Mouse (Mus musculus): ENCODE measurements around the gene Pet117. TPM values are rescaled to one million over a fixed set of nuclear protein-coding genes. Genes with fewer than 3 reads are reported as not detected.
"Not testable (repeated sequence)": the region's sequence is repeated elsewhere in the genome, so short reads cannot be mapped to it uniquely, and the experiment has no call there.

The Pet117 gene
- polyA plus RNA-seq, 1 experiment from 2014 or later = 4.0 TPM

- H3K27ac ChIP-seq (ENCODE audit: low read length) = no peak overlapping the region
- H3K4me1 ChIP-seq (ENCODE audit: control insufficient read depth, insufficient read depth, low read length) = peaks cover 11% of the 10 kb centered on the region; the same call in 1 of the 2 replicates
- H3K4me2 ChIP-seq (ENCODE audit: low read depth, low read length) = peak overlapping the region; percentile 66
- WGBS = 9% methylated on average over 28 of the region's 28 CpGs
- H3K27me3 ChIP-seq (ENCODE audit: control insufficient read depth, insufficient read depth, low read length) = peaks cover 23% of the 10 kb centered on the region
- H3K9me3 ChIP-seq (replicated peaks; ENCODE audit: control insufficient read depth, low read length) = no peaks in the 10 kb centered on the region
- H3K9ac ChIP-seq (ENCODE audit: low read length) = 0 out of 2 replicates have a peak overlapping the region, but pooled peaks have one; percentile 38
- peak overlapping the region; percentile 57 for H3K4me3 ChIP-seq (replicated peaks; ENCODE audit: low read length)
- H3K36me3 ChIP-seq (ENCODE audit: control insufficient read depth, insufficient read depth, low read length) = no peaks in the 10 kb centered on the region
- no peak for ATAC-seq (ENCODE audit: insufficient read depth, low FRiP score)
Observed at GRCm38 (mm10) chr2:144333138-144333842, 35.5 kb upstream of the Pet117 start.

DNA sequence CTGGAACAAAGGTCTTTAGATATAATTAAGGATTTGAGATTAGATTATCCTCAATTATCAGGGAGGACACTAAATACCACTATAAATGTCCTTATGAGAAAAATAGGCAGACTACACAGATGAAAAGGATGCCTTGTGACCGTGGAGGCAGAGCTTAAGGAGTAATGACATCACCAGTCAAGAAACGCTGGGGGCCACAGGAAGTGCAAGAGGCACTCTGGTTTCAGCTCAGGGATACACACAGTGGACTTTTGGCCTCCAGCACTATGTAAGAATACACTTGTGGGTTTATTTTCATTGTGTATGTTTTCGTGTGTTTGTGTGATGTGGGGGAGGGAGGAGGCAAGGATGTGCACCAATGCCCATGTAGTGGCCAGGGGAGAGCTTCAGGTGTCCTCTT, 31.6 kb upstream of the Pet117 start:
- no peak overlapping the region for H3K27ac ChIP-seq (ENCODE audit: low read length)
- H3K4me1 ChIP-seq (ENCODE audit: control insufficient read depth, insufficient read depth, low read length) = 0 out of 2 replicates have a peak, but pooled peaks cover 2% of the 10 kb centered on the region
- no peak for ATAC-seq (ENCODE audit: insufficient read depth, low FRiP score)
- peaks cover 4% of the 10 kb centered on the region for H3K27me3 ChIP-seq (ENCODE audit: control insufficient read depth, insufficient read depth, low read length)
- no peaks in the 10 kb centered on the region for H3K36me3 ChIP-seq (ENCODE audit: control insufficient read depth, insufficient read depth, low read length)
- WGBS = 52% methylated on average over 3 of the region's 3 CpGs
- no peaks in the 10 kb centered on the region for H3K9me3 ChIP-seq (replicated peaks; ENCODE audit: control insufficient read depth, low read length)
- H3K9ac ChIP-seq (ENCODE audit: low read length) = no peak overlapping the region
- H3K4me2 ChIP-seq (ENCODE audit: low read depth, low read length) = no peak overlapping the region
- no peak overlapping the region for H3K4me3 ChIP-seq (replicated peaks; ENCODE audit: low read length)

DNA sequence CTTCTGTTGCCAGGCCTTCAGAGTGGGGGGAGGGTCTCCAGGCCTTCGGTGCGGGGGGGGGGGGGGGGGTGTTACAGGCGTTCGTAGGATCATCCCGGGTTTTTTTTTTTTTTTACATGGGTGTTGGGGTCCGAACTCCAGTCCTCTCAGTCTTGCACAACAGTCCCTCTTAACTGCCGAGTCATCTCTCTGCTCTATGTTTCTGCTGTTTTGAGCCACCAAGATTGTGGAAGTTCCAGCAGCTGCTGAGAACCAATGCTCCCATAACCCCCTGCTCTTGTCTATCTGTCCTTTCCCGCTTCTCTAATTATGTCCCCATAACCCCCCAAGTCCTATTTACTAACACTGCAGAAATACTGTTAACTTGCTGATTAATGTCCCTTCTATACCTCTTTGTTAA, 31.1 kb upstream of the Pet117 start:
- H3K9me3 ChIP-seq (replicated peaks; ENCODE audit: control insufficient read depth, low read length) = no peaks in the 10 kb centered on the region
- WGBS = 60% methylated on average over 8 of the region's 8 CpGs
- H3K4me2 ChIP-seq (ENCODE audit: low read depth, low read length) = no peak overlapping the region
- H3K27ac ChIP-seq (ENCODE audit: low read length) = no peak overlapping the region
- H3K9ac ChIP-seq (ENCODE audit: low read length) = no peak overlapping the region
- ATAC-seq (ENCODE audit: insufficient read depth, low FRiP score) = no peak
- H3K27me3 ChIP-seq (ENCODE audit: control insufficient read depth, insufficient read depth, low read length) = peaks cover 4% of the 10 kb centered on the region
- H3K4me3 ChIP-seq (replicated peaks; ENCODE audit: low read length) = no peak overlapping the region
- no peaks in the 10 kb centered on the region for H3K4me1 ChIP-seq (ENCODE audit: control insufficient read depth, insufficient read depth, low read length)
- H3K36me3 ChIP-seq (ENCODE audit: control insufficient read depth, insufficient read depth, low read length) = no peaks in the 10 kb centered on the region

DNA sequence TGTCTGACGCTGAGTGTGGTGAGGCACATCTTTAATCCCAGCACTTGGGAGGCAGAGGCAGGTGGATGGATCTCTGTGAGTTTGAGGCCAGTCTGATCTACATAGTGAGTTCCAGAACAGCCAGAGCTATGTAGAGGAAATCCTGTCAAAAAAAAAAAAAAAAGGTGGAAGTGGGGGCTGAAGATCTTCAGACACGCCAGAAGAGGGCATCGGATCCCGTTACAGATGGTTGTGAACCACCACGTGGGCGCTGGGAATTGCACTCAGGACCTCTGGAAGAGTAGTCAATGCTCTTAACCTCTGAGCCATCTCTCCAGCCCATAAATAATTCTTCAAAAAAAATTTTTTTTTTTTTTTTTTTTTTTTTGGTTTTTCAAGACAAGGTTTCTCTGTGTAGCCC, 30.6 kb upstream of the Pet117 start:
- WGBS = 72% methylated on average over 6 of the region's 6 CpGs
- ATAC-seq (ENCODE audit: insufficient read depth, low FRiP score); H3K4me2 ChIP-seq (ENCODE audit: low read depth, low read length); H3K9ac ChIP-seq (ENCODE audit: low read length); H3K9me3 ChIP-seq (replicated peaks; ENCODE audit: control insufficient read depth, low read length); H3K27ac ChIP-seq (ENCODE audit: low read length); H3K4me1 ChIP-seq (ENCODE audit: control insufficient read depth, insufficient read depth, low read length); H3K36me3 ChIP-seq (ENCODE audit: control insufficient read depth, insufficient read depth, low read length); H3K4me3 ChIP-seq (replicated peaks; ENCODE audit: low read length); H3K27me3 ChIP-seq (ENCODE audit: control insufficient read depth, insufficient read depth, low read length): not testable (repeated sequence)

- no peak overlapping the region for H3K9ac ChIP-seq (ENCODE audit: low read length)
- H3K4me2 ChIP-seq (ENCODE audit: low read depth, low read length) = no peak overlapping the region
- H3K4me1 ChIP-seq (ENCODE audit: control insufficient read depth, insufficient read depth, low read length) = no peaks in the 10 kb centered on the region
- H3K27me3 ChIP-seq (ENCODE audit: control insufficient read depth, insufficient read depth, low read length) = no peaks in the 10 kb centered on the region
- H3K36me3 ChIP-seq (ENCODE audit: control insufficient read depth, insufficient read depth, low read length) = no peaks in the 10 kb centered on the region
- no peak for ATAC-seq (ENCODE audit: insufficient read depth, low FRiP score)
- WGBS = 65% methylated on average over 4 of the region's 4 CpGs
- no peak overlapping the region for H3K4me3 ChIP-seq (replicated peaks; ENCODE audit: low read length)
- H3K27ac ChIP-seq (ENCODE audit: low read length) = no peak overlapping the region
- no peaks in the 10 kb centered on the region for H3K9me3 ChIP-seq (replicated peaks; ENCODE audit: control insufficient read depth, low read length)
Observed at GRCm38 (mm10) chr2:144343158-144343557, 25.6 kb upstream of the Pet117 start.

DNA sequence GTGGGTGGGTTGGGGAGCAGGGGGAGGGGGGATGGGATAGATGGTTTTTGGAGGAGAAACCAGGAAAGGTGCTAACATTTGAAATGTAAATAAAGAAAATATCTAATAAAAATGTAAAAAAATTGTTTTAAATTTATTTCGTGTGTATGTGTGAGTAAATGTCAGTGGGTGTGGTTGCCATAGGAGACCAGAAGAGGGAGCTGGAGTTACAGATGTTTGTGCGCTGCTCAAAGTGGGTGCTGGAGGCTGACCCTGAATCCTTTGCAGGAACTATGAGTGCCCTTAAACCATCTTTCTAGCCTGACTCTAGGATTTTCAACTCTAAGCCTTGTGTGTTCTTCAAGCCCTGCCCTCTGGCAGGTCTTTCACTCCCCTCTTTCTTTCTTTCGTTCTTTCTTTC, 20.3 kb upstream of the Pet117 start:
- Histone ChIP-seq H3K36me3 (ENCODE audit: control insufficient read depth, insufficient read depth, low read length) (no peaks in the 10 kb centered on the region), H3K27me3 (ENCODE audit: control insufficient read depth, insufficient read depth, low read length) (no peaks in the 10 kb centered on the region), H3K4me2 (ENCODE audit: low read depth, low read length) (no peak overlapping the region), H3K4me1 (ENCODE audit: control insufficient read depth, insufficient read depth, low read length) (no peaks in the 10 kb centered on the region), H3K9ac (ENCODE audit: low read length) (no peak overlapping the region), H3K9me3 (replicated peaks; ENCODE audit: control insufficient read depth, low read length) (no peaks in the 10 kb centered on the region), H3K27ac (ENCODE audit: low read length) (no peak overlapping the region), H3K4me3 (replicated peaks; ENCODE audit: low read length) (no peak overlapping the region)
- WGBS = 78% methylated on average over 3 of the region's 3 CpGs
- no peak for ATAC-seq (ENCODE audit: insufficient read depth, low FRiP score)

DNA sequence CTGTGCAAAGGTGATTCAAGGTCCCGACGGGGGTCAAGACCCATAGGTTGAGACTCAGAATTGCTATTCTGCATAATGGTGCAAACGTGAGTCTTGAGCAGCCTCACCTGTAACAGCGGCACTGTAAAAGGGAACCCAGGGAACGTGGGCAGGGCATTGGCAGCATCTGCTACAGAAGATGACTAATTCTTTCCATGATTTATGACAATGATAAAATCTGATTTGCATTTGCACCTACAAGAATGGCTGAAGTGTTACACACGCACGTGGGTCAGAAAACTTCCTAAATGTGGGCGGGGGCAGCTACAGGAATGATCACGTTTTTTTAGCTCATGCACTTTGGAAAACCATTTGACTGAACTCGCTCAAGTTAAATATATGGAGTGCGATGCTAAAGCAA, 16.0 kb upstream of the Pet117 start:
- 83% methylated on average over 11 of the region's 11 CpGs for WGBS
- H3K4me2 ChIP-seq (ENCODE audit: low read depth, low read length) = no peak overlapping the region
- no peak overlapping the region for H3K4me3 ChIP-seq (replicated peaks; ENCODE audit: low read length)
- H3K9ac ChIP-seq (ENCODE audit: low read length) = no peak overlapping the region
- no peak overlapping the region for H3K27ac ChIP-seq (ENCODE audit: low read length)
- no peak for ATAC-seq (ENCODE audit: insufficient read depth, low FRiP score)
- H3K27me3 ChIP-seq (ENCODE audit: control insufficient read depth, insufficient read depth, low read length) = no peaks in the 10 kb centered on the region
- no peaks in the 10 kb centered on the region for H3K9me3 ChIP-seq (replicated peaks; ENCODE audit: control insufficient read depth, low read length)
- H3K4me1 ChIP-seq (ENCODE audit: control insufficient read depth, insufficient read depth, low read length) = no peaks in the 10 kb centered on the region
- H3K36me3 ChIP-seq (ENCODE audit: control insufficient read depth, insufficient read depth, low read length) = no peaks in the 10 kb centered on the region

DNA sequence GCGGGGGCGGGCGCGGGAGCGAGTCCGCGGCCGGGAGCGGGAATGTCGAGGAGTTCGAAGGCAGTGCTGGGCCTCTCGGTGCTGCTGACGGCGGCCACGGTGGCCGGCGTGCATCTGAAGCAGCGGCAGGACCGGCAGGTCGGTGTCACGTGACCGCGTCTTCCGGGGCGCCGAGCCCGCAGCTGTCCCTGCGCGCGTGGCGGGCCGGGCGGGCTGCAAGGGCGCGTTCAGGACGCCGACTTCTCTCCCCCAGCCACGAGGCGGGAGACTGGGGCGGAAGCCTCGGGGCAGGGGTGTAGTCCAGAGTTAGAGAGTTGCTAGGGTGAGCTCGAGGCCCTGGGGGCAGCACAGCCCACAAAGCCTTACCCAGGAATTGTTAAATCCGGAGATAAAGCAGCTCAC, 225 bp downstream of the Pet117 start:
- Histone ChIP-seq H3K27ac (ENCODE audit: low read length) (peak overlapping the region; percentile 94), H3K4me2 (ENCODE audit: low read depth, low read length) (peak overlapping the region; percentile 69), H3K27me3 (ENCODE audit: control insufficient read depth, insufficient read depth, low read length) (no peaks in the 10 kb centered on the region), H3K9me3 (replicated peaks; ENCODE audit: control insufficient read depth, low read length) (no peaks in the 10 kb centered on the region), H3K4me3 (replicated peaks; ENCODE audit: low read length) (peak overlapping the region; percentile 68), H3K4me1 (ENCODE audit: control insufficient read depth, insufficient read depth, low read length) (peaks cover 4% of the 10 kb centered on the region; the same call in 1 of the 2 replicates), H3K9ac (ENCODE audit: low read length) (peak overlapping the region; percentile 87), H3K36me3 (ENCODE audit: control insufficient read depth, insufficient read depth, low read length) (0 out of 2 replicates have a peak, but pooled peaks cover 5% of the 10 kb centered on the region)
- whole genome bisulfite sequencing = 1% methylated on average over 43 of the region's 43 CpGs
- peak; percentile 89 for ATAC-seq (ENCODE audit: insufficient read depth, low FRiP score)

DNA sequence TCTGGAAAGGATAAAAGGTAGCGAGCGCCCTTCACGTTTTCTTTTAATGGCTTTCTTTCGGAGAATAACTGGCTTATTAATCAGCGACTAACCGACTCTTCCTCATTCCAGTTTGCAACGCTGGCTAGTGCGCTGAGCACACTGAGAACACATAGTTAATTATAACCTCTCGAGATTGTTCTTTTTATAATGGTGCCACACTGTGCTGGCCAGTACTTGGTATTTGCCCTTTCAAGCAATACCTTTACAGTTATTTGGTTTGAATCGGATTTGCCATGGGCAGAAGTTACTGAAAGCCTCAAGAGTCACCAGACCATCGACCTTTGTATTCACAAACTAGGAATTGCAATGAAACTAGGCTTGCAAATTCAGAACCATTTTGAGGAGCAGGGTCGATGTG, 715 bp downstream of the Pet117 start:
- Histone ChIP-seq H3K4me1 (ENCODE audit: control insufficient read depth, insufficient read depth, low read length) (peaks cover 4% of the 10 kb centered on the region; the same call in 1 of the 2 replicates), H3K9me3 (replicated peaks; ENCODE audit: control insufficient read depth, low read length) (no peaks in the 10 kb centered on the region), H3K4me2 (ENCODE audit: low read depth, low read length) (peak overlapping the region; percentile 69), H3K4me3 (replicated peaks; ENCODE audit: low read length) (peak overlapping the region; percentile 68), H3K27ac (ENCODE audit: low read length) (peak overlapping the region; percentile 94), H3K9ac (ENCODE audit: low read length) (peak overlapping the region; percentile 87), H3K27me3 (ENCODE audit: control insufficient read depth, insufficient read depth, low read length) (no peaks in the 10 kb centered on the region), H3K36me3 (ENCODE audit: control insufficient read depth, insufficient read depth, low read length) (0 out of 2 replicates have a peak, but pooled peaks cover 7% of the 10 kb centered on the region)
- no peak for ATAC-seq (ENCODE audit: insufficient read depth, low FRiP score)
- 2% methylated on average over 12 of the region's 12 CpGs for WGBS
